Mouse (Mus musculus) forebrain, embryonic 11.5 days (tissue): ENCODE measurements at regions not wholly inside any gene's neighbourhood (a gene's known extent, or its start where the extent isn't known, plus 50 kb on each side); places are given as distances from the start of the nearest gene placed in this dataset.

ENCODE experiments used
- ATAC-seq: fragments of 200-750 bp; cut with Nextera tagmentation; replicated peaks from 2 replicates; pipeline ENCODE4 v1.8.0; 2017; ENCODE audit warnings: moderate TSS enrichment; ENCODE audit not compliant: low FRiP score
- DNase-seq: peaks from one replicate; pipeline ENCODE4 v3.0.0-alpha.2; 2017; ENCODE audit warnings: low spot score
- H3K27ac ChIP-seq: fragments of 300-500 bp; sonication (generic); 2 replicates; pipeline ENCODE4 v1.5.1; 2014; ENCODE audit warnings: low read depth, low read length
- H3K27me3 ChIP-seq: fragments of 300-500 bp; sonication (generic); 2 replicates; pipeline ENCODE4 v1.6.1; 2014; ENCODE audit warnings: mild to moderate bottlenecking, low read length, mixed read lengths; ENCODE audit not compliant: control insufficient read depth, insufficient read depth
- H3K36me3 ChIP-seq: fragments of 300-500 bp; sonication (generic); 2 replicates; pipeline ENCODE4 v1.6.1; 2014; ENCODE audit warnings: mild to moderate bottlenecking, low read length, moderate library complexity, mixed read lengths; ENCODE audit not compliant: control insufficient read depth, insufficient read depth
- H3K4me1 ChIP-seq: fragments of 300-500 bp; sonication (generic); replicated peaks from 2 replicates; pipeline ENCODE4 v1.6.1; 2014; ENCODE audit warnings: low read length, mixed read lengths; ENCODE audit not compliant: control insufficient read depth, insufficient read depth
- H3K4me2 ChIP-seq: fragments of 300-500 bp; sonication (generic); 2 replicates; pipeline ENCODE4 v1.6.1; 2014; ENCODE audit warnings: low read depth, mild to moderate bottlenecking, low read length, moderate library complexity, mixed read lengths; ENCODE audit not compliant: severe bottlenecking
- H3K4me3 ChIP-seq: fragments of 300-500 bp; sonication (generic); 2 replicates; pipeline ENCODE4 v1.5.1; 2014; ENCODE audit warnings: low read depth, low read length
- H3K9ac ChIP-seq: fragments of 300-500 bp; sonication (generic); 2 replicates; pipeline ENCODE4 v1.6.1; 2014; ENCODE audit warnings: low read length
- H3K9me3 ChIP-seq: fragments of 300-500 bp; sonication (generic); 2 replicates; pipeline ENCODE4 v1.6.1; 2016; ENCODE audit warnings: low read length, mixed read lengths; ENCODE audit not compliant: control insufficient read depth
- WGBS: fragments of 180-500 bp; shearing (Covaris S2); extraction: QIAGEN DNeasy Blood & Tissue Kit; methylation state at CpG from one replicate; pipeline ENCODE4 v1.1.7; 2014; 5-methylcytosine and 5-hydroxymethylcytosine counted together

- no peak for DNase-seq
- H3K27me3 ChIP-seq: no peaks in the 10 kb centered on the region
- H3K27ac ChIP-seq: no peak overlapping the region
- H3K36me3 ChIP-seq: no peaks in the 10 kb centered on the region
- no peak overlapping the region for H3K4me3 ChIP-seq
- 85% methylated on average over 3 of the region's 3 CpGs for WGBS
- H3K4me1 ChIP-seq: no peaks in the 10 kb centered on the region
- no peaks in the 10 kb centered on the region for H3K9me3 ChIP-seq
- H3K4me2 ChIP-seq: no peak overlapping the region
- no peak for ATAC-seq
- no peak overlapping the region for H3K9ac ChIP-seq
Measured at GRCm38 (mm10) chr12:32768082-32768743, 51.1 kb upstream of the Nampt start.

- Histone ChIP-seq H3K4me1 (no peaks in the 10 kb centered on the region), H3K9me3 (no peaks in the 10 kb centered on the region), H3K27me3 (no peaks in the 10 kb centered on the region), H3K36me3 (no peaks in the 10 kb centered on the region), H3K4me2 (no peak overlapping the region), H3K27ac (no peak overlapping the region), H3K4me3 (no peak overlapping the region), H3K9ac (no peak overlapping the region)
- ATAC-seq: no peak
- WGBS: 83% methylated on average over 3 of the region's 3 CpGs
- no peak for DNase-seq
Measured at GRCm38 (mm10) chr12:32768744-32769535, 50.4 kb upstream of the Nampt start.
